Mouse (Mus musculus) CH12.LX (cell line): ENCODE results near the gene Dhrs11. TPM values are rescaled to one million over a fixed set of nuclear protein-coding genes. Genes with fewer than 3 reads are reported as not detected.

Experiments
- DNase-seq: peaks from one replicate; pipeline ENCODE4 v3.0.0-alpha.2; 2013; ENCODE audit errors: extremely low read depth
- H3K27ac ChIP-seq: 2 replicates; pipeline ENCODE4 v1.5.1; 2012; ENCODE audit warnings: low read depth, mild to moderate bottlenecking, control low read depth, moderate library complexity; ENCODE audit not compliant: insufficient read depth
- H3K27me3 ChIP-seq: replicated peaks from 2 replicates; pipeline ENCODE3; 2012; ENCODE audit warnings: inconsistent platforms
- H3K36me3 ChIP-seq, 2 experiments: replicated peaks in 1 of 2; 2 replicates each; pipeline versions ENCODE3 to v1.6.1; 2012; ENCODE audit warnings: inconsistent platforms in 1 of 2, low read length in 1 of 2, mild to moderate bottlenecking in 1 of 2, mixed read lengths in 1 of 2, moderate library complexity in 1 of 2; ENCODE audit not compliant: control insufficient read depth in 1 of 2, insufficient read depth in 1 of 2
- H3K4me1 ChIP-seq, 2 experiments: 2 replicates each; pipeline ENCODE4 v1.6.1; 2012; ENCODE audit warnings: inconsistent platforms in 1 of 2, moderate library complexity in 1 of 2; ENCODE audit not compliant: insufficient read depth in 2 of 2, control insufficient read depth in 1 of 2
- H3K4me2 ChIP-seq: 2 replicates; pipeline ENCODE4 v1.6.1; 2012; ENCODE audit warnings: low read depth, mild to moderate bottlenecking, control low read depth; ENCODE audit not compliant: poor library complexity, insufficient read depth, severe bottlenecking
- H3K4me3 ChIP-seq, 3 experiments: fragments of 150-350 bp in 1 of 3; sonication (generic) in 1 of 3; replicated peaks in 1 of 3; 2 replicates each; pipeline versions ENCODE3 to v1.5.1; 2011 to 2012; ENCODE audit warnings: low read depth in 2 of 3, low read length in 2 of 3, mild to moderate bottlenecking in 2 of 3, moderate library complexity in 2 of 3, control low read depth in 1 of 3, improper control_type of control experiment in 1 of 3, inconsistent platforms in 1 of 3, mixed read lengths in 1 of 3; ENCODE audit not compliant: poor library complexity in 1 of 3
- H3K79me2 ChIP-seq: replicated peaks from 2 replicates; pipeline ENCODE4 v1.6.1; 2012; ENCODE audit warnings: mild to moderate bottlenecking, moderate library complexity; ENCODE audit not compliant: control insufficient read depth, poor library complexity, insufficient read depth, severe bottlenecking; ENCODE audit errors: extremely low read depth
- H3K9ac ChIP-seq: 2 replicates; pipeline ENCODE4 v1.6.1; 2012; ENCODE audit warnings: low read depth, mild to moderate bottlenecking, control low read depth, moderate library complexity; ENCODE audit not compliant: insufficient read depth
- H3K9me3 ChIP-seq: replicated peaks from 2 replicates; pipeline ENCODE3; 2012; ENCODE audit warnings: low read length, inconsistent platforms, mixed read lengths
- BHLHE40 ChIP-seq: IDR thresholded peaks from 2 replicates; pipeline ENCODE4 v1.6.1; 2011; ENCODE audit warnings: mild to moderate bottlenecking, low read depth, low read length, improper control_type of control experiment
- CHD2 ChIP-seq: IDR thresholded peaks from 2 replicates; pipeline ENCODE4 v1.6.1; 2011; ENCODE audit warnings: low read length, improper control_type of control experiment
- ELF1 ChIP-seq: IDR thresholded peaks from 2 replicates; pipeline ENCODE4 v1.6.1; 2014; ENCODE audit warnings: low read depth, mild to moderate bottlenecking, inconsistent platforms, low read length, improper control_type of control experiment
- EP300 ChIP-seq: IDR thresholded peaks from 2 replicates; pipeline ENCODE4 v1.6.1; 2011; ENCODE audit warnings: low read length, improper control_type of control experiment
- ETS1 ChIP-seq: conservative IDR thresholded peaks from 2 replicates; pipeline ENCODE4 v1.6.1; 2012; ENCODE audit warnings: low read depth, mild to moderate bottlenecking, inconsistent platforms, low read length, improper control_type of control experiment, moderate library complexity
- HCFC1 ChIP-seq: IDR thresholded peaks from 2 replicates; pipeline ENCODE4 v1.6.1; 2012; ENCODE audit warnings: low read depth, mild to moderate bottlenecking, inconsistent platforms, low read length, improper control_type of control experiment
- JUND ChIP-seq: conservative IDR thresholded peaks from 2 replicates; pipeline ENCODE4 v1.6.1; 2011; ENCODE audit warnings: low read depth, low read length, improper control_type of control experiment
- MAFK ChIP-seq: IDR thresholded peaks from 2 replicates; pipeline ENCODE4 v1.6.1; 2011; ENCODE audit warnings: low read length, improper control_type of control experiment; ENCODE audit not compliant: insufficient replicate concordance
- MAX ChIP-seq: IDR thresholded peaks from 2 replicates; pipeline ENCODE4 v1.6.1; 2011; ENCODE audit warnings: low read length, improper control_type of control experiment
- MAZ ChIP-seq: IDR thresholded peaks from 2 replicates; pipeline ENCODE4 v1.6.1; 2012; ENCODE audit warnings: low read depth, mild to moderate bottlenecking, inconsistent platforms, low read length, improper control_type of control experiment, moderate library complexity
- MXI1 ChIP-seq: IDR thresholded peaks from 2 replicates; pipeline ENCODE4 v1.6.1; 2011; ENCODE audit warnings: mild to moderate bottlenecking, low read depth, low read length, improper control_type of control experiment
- MYC ChIP-seq: IDR thresholded peaks from 2 replicates; pipeline ENCODE4 v1.6.1; 2011; ENCODE audit warnings: low read depth, mild to moderate bottlenecking, improper control_type of control experiment, low read length
- NELFE ChIP-seq: IDR thresholded peaks from 2 replicates; pipeline ENCODE4 v1.6.1; 2011; ENCODE audit warnings: low read depth, low read length, improper control_type of control experiment
- POLR2A ChIP-seq: IDR thresholded peaks from 2 replicates; pipeline ENCODE4 v1.6.1; 2011; ENCODE audit warnings: low read depth, mild to moderate bottlenecking, improper control_type of control experiment, low read length
- RCOR1 ChIP-seq: conservative IDR thresholded peaks from 2 replicates; pipeline ENCODE4 v1.6.1; 2012; ENCODE audit warnings: low read depth, mild to moderate bottlenecking, inconsistent platforms, low read length, improper control_type of control experiment
- SIN3A ChIP-seq: IDR thresholded peaks from 2 replicates; pipeline ENCODE4 v1.6.1; 2012; ENCODE audit warnings: low read length, improper control_type of control experiment, inconsistent platforms
- TBP ChIP-seq: conservative IDR thresholded peaks from 2 replicates; pipeline ENCODE4 v1.6.1; 2011; ENCODE audit warnings: low read depth, low read length, improper control_type of control experiment
- TCF12 ChIP-seq: IDR thresholded peaks from 2 replicates; pipeline ENCODE4 v1.6.1; 2014; ENCODE audit warnings: low read depth, mild to moderate bottlenecking, inconsistent platforms, low read length, improper control_type of control experiment
- UBTF ChIP-seq: IDR thresholded peaks from 2 replicates; pipeline ENCODE4 v1.6.1; 2012; ENCODE audit warnings: low read depth, mild to moderate bottlenecking, inconsistent platforms, low read length, improper control_type of control experiment, moderate library complexity
- USF1 ChIP-seq: IDR thresholded peaks from 2 replicates; pipeline ENCODE4 v1.6.1; 2014; ENCODE audit warnings: low read depth, mild to moderate bottlenecking, inconsistent platforms, low read length, improper control_type of control experiment
- ZC3H11A ChIP-seq: IDR thresholded peaks from 2 replicates; pipeline ENCODE4 v1.6.1; 2012; ENCODE audit warnings: low read depth, mild to moderate bottlenecking, inconsistent platforms, low read length, improper control_type of control experiment
- ZNF384 ChIP-seq: IDR thresholded peaks from 2 replicates; pipeline ENCODE4 v1.6.1; 2012; ENCODE audit warnings: low read depth, low read length, improper control_type of control experiment, inconsistent platforms
- dilution Hi-C: fragments of 300-500 bp; cut with MboI; formaldehyde crosslinking; loops from 2 replicates; pipeline ENCODE4 v1.14.3; 2020; ENCODE audit warnings: low sequenced_read_pairs; ENCODE audit not compliant: extremely low pct_unique_long_range_greater_than_20kb, extremely low pct_ligation_motif_present
- in situ Hi-C: fragments of 300-500 bp; cut with MboI; formaldehyde crosslinking; loops from 3 replicates; pipeline ENCODE4 v1.14.3; 2019; ENCODE audit warnings: low sequenced_read_pairs, low pct_ligation_motif_present, low pct_unique_long_range_greater_than_20kb, mixed read lengths
- polyA plus RNA-seq: library from polyadenylated mRNA; unstranded; fragments of >175 nt; gene quantifications from 2 replicates; pipeline ENCODE4 v1.2.1, GENCODE M21; 2012; ENCODE audit warnings: low read depth; ENCODE audit not compliant: insufficient read length
- total RNA-seq, 2 experiments: library from RNA; depleted of rRNA; stranded (reverse); fragments of 300-350 nt in 1 of 2; fragments of >200 nt in 1 of 2; gene quantifications; 2 replicates each; pipeline ENCODE4 v1.2.3; 2012 to 2014

Dhrs11 gene
- total and polyA plus RNA-seq, 3 experiments: 6.1 to 17.1 (median 8.3) TPM

GRCm38 (mm10) chr11:84869537-84870232, 40.9 kb upstream of the Dhrs11 start:
- Histone ChIP-seq H3K9me3 (no peaks in the 10 kb centered on the region), H3K79me2 (peaks cover 39% of the 10 kb centered on the region), H3K9ac (peak overlapping the region; percentile 95)
- peak; percentile 79 for TF ChIP-seq HCFC1
- no peak for TF ChIP-seq MAFK
- TF ChIP-seq TBP: peak; percentile 37; the same call in 1 of the 2 replicates
- peak; percentile 53; the same call in 1 of the 2 replicates for TF ChIP-seq ELF1
- TF ChIP-seq TCF12: peak; percentile 83
- TF ChIP-seq ZNF384: peak; percentile 4; the same call in 1 of the 2 replicates
- no peak for TF ChIP-seq JUND
- peak; percentile 81 for TF ChIP-seq SIN3A
- peak; percentile 29; the same call in 1 of the 2 replicates for TF ChIP-seq MAX
- no peak; the same call in 1 of the 2 replicates for TF ChIP-seq ETS1
- TF ChIP-seq MYC: 0 out of 2 replicates have a peak, but pooled peaks have one; percentile 31
- TF ChIP-seq UBTF: peak; percentile 62
- TF ChIP-seq POLR2A: peak; percentile 52; the same call in 1 of the 2 replicates
- peak; percentile 93 for TF ChIP-seq CHD2
- peak; percentile 92 for TF ChIP-seq ZC3H11A
- TF ChIP-seq USF1: no peak
- TF ChIP-seq BHLHE40: peak; percentile 51
- TF ChIP-seq NELFE: peak; percentile 53
- TF ChIP-seq RCOR1: no peak
- TF ChIP-seq MAZ: peak; percentile 99
- TF ChIP-seq, all 38 proteins: peak for 15
- in situ Hi-C loops: no loop called here
- peaks cover 8 to 53% of the 10 kb centered on the region in 2 experiments; a peak in 3 of 4 replicates for H3K4me1 ChIP-seq
- peak overlapping the region; percentile 80 to 96 (median 83) for H3K4me3 ChIP-seq
- dilution Hi-C loops: no loop called here
- DNase-seq: peak; percentile 94
- no peaks in the 10 kb centered on the region for H3K27me3 ChIP-seq
- H3K27ac ChIP-seq: peak overlapping the region; percentile 90
- H3K36me3 ChIP-seq: peaks cover 1 to 39% of the 10 kb centered on the region in 2 experiments
- peak overlapping the region; percentile 11 for H3K4me2 ChIP-seq

- H3K4me2 ChIP-seq: peak overlapping the region; percentile 11
- peaks cover 48% of the 10 kb centered on the region for H3K79me2 ChIP-seq
- H3K9me3 ChIP-seq: no peaks in the 10 kb centered on the region
- H3K27me3 ChIP-seq: no peaks in the 10 kb centered on the region
- dilution Hi-C loops (no loop called here), in situ Hi-C loops (no loop called here)
- peaks cover 0 to 39% of the 10 kb centered on the region in 2 experiments for H3K36me3 ChIP-seq
- TF ChIP-seq EP300: no peak
- no peak for TF ChIP-seq CHD2
- TF ChIP-seq ZNF384: peak; percentile 62
- TF ChIP-seq MXI1: peak; percentile 27; the same call in 1 of the 2 replicates
- TF ChIP-seq TBP: 0 out of 2 replicates have a peak, but pooled peaks have one; percentile 21
- 0 out of 2 replicates have a peak, but pooled peaks have one; percentile 19 for TF ChIP-seq ELF1
- peak overlapping the region; percentile 90 for H3K27ac ChIP-seq
- peaks cover 8 to 59% of the 10 kb centered on the region in 2 experiments; a peak in 3 of 4 replicates for H3K4me1 ChIP-seq
- DNase-seq: no peak
- H3K4me3 ChIP-seq: peak overlapping the region; percentile 80 to 96 (median 83)
- peak overlapping the region; percentile 95 for H3K9ac ChIP-seq
Observed at GRCm38 (mm10) chr11:84868786-84869259, 40.0 kb upstream of the Dhrs11 start.
